Mouse (Mus musculus): ENCODE results near the gene Ybx2. TPM values are rescaled to one million over a fixed set of nuclear protein-coding genes. Genes with fewer than 3 reads are reported as not detected.
A peak's percentile ranks its signal among the peaks of the same experiment; 100 is the strongest.

Gene Ybx2
- total RNA-seq, 1 experiment from 2014 or later, result 27.3 TPM

DNA sequence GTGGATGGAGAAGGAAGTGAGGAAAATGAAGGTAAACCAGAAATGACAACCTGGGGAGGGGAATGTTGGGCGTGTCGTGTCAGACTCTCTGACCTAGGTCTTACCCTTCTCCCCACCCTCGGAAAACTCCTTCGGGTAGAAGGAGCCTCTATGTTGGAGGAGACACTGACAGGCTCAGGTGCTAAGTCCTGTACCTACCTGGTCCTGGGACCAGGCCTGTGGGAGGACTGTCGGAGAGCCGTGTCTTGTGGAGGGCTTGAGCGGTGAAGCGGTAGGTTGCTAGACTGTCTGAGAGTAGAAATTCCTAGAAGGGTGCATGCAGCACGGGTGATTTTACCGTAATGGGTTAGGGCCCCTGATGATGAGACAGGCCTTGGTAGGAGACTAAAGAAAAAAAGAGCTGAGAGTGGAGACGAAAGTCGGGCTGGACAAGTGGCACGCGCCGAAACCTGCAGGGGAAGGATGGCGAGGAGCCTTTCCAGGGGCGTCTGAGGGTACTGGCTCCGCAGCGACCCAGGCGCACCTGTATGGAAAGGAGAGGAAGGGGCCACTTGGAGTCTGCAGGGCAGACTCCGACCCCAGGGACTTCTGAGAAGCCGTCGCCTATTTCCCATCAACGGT, 29.2 kb downstream of the Ybx2 start, which contains the start of gene Cldn7:
Cldn7 (plus strand) TSS at position 130 of the 621 bp plus-strand sequence.
- DNase-seq, result no peak

DNA sequence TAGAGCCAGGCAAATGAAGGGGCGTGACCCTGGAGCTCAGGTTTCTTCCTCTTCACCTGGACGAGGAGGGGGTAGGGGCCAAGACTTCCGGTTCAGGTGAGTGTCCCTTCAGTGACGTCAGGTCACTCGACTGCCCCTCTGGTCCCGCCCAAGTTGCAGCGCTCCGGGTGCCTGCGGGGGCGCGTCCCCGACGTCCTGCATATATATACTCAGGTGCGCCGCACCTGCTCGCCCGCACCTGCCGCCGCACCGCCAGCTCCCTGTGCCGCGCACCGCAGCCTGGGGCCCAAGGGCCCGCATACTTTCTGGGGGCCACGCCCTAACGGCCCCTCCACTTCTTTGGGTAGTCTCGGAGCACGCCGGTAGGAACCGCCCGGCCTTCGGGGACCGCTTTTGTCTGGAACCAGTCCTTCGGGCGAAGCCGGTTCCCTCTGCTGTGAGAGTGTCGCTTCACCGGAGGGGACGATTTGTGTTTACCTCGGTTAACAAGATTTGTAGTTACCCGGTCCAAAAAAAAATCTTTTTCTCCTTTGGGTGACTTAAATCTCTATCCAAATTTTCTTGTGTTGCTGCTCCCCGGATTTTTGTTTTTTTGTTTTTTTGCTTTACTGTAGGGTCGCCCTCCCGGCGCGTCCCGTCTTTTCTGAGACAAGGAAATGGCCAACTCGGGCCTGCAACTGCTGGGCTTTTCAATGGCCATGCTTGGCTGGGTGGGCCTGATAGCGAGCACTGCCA, 29.8 kb downstream of the Ybx2 start:
- DNase-seq, result peak; percentile 19

DNA sequence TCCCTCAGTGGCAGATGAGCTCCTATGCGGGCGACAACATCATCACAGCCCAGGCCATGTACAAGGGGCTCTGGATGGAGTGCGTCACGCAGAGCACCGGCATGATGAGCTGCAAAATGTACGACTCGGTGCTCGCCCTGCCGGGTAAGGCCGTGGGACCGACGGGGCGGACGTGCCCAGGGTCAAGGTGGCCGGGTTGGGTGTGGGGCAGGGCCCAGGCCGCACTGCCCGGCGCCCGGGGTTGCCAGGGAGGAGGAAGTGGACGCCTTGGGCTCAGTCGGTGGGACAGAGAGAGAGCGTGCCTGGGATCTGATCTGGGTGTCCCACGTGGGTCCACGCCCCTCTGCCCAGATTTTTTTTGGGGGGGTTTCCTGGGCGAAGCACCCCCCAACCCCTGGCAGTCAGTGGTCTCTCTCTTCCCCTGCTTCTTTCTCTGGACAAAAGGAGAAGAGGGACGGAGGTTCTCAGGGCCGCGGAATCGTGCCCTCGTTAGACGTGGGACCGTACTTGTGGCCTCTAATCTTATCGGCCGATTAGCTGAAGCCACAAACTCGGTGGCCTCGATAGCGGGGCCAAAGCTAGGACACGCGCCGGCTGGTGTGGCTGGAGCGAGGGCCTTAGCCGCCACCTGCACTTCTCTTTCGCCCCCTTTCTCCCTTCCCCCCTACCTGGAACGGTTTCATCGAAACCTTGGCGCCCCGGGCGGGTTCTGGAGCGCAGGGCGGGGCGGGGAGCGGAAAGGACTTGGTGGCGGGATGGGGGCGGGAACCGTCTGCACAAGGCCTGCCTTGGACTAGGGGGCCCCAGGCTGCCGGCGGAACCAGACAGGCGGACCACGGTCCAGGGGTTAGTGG, 30.6 kb downstream of the Ybx2 start:
- peak; percentile 60 for DNase-seq

DNA sequence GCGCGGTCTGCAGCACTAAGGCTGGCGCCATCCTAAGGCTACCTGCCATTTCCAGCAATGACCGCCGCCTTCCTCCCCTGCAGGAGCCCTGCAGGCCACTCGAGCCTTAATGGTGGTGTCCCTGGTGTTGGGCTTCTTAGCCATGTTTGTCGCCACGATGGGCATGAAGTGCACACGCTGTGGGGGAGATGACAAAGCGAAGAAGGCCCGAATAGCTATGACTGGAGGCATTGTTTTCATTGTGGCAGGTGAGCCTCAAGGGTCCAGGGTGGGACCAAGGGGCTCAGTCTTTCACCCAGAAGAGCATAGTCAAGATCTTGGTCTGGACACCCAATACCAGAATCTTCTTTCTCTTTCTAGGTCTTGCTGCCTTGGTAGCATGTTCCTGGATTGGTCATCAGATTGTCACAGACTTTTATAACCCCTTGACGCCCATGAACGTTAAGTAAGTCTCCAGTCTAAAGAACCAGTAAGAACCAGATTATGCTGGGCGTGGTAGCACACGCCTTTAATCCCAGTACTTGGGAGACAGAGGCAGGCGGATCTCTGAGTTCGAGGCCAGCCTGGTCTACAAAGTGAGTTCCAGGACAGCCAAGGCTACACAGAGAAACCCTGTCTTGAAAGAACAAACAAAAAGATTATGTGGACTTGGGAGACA, 31.4 kb downstream of the Ybx2 start:
- DNase-seq, result no peak

DNA sequence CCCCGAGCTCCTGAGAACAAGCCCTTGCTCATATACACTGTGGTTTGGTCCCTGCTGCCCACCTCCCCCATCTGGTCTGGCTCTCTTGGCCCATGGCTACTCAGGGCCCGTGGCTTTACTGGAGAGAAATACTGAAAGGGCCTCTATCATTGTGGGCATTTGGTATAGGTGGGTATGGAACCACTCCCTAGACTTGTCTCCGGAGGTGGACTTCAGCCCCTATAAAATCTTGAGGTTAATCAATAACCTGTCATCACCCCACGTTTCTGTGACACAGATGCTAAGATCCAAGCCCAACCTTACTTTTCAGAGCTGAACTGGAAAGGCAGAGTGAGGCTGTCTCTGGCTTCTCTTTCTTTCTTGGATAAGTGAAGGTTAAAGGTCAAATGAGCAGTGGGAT, 33.2 kb downstream of the Ybx2 start:
- no peak for DNase-seq

DNA sequence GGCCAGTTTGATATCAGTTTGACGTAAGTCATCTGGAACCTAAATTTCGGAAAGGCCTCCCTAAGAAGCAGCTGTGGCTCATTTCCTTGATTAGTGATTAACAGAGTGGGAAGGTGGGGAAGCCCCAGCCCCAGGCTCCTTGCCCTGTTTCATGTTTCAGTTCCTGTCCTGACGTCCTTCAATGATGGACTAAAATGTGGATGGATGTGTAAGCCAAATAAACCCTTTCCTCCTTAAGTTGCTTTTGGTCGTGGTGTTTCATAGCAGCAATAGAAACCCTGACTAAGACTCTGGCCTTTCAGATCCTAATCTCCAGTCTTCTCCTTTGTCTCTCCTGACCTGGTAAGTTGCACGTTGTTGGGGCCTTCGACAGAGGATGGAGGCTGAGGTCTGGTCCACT, 34.6 kb downstream of the Ybx2 start:
- no peak for DNase-seq

DNA sequence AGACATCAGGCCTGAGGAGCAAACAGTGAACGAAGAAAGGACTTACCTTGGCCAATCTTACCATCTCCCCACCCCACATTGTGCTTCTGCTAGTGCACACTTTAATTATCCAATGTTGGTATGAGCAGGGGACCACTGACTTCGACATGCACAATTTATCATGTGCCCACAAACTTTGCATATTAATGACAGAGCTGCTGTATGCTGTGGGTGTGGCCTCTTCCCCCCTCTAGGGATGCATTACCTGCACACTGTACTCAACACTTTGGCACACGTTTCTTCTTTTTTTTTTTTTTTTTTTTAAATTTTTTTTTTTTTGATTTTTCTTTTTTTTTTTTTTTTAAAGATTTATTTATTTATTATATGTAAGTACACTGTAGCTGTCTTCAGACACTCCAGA, 35.2 kb downstream of the Ybx2 start:
- DNase-seq, result no peak

DNA sequence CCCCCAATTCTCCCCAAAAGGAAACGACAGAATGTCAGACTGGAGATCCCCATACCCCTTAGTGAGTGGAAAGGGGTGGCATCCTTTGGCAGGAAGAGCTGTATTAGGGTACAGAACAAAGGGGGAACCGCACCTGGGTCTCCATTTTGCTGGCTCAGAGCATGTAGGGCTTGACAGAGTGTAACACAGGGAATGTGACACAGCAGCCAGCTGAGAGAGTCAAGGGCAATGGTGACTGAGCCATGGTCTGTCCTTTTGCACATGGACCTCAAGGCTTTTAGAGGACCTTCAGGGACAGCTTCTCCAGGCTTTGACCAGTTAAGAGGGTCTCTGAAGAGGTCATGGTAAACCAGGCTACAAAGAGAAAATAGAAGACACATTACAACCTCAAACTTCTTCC, 39.3 kb downstream of the Ybx2 start:
- no peak for DNase-seq

DNA sequence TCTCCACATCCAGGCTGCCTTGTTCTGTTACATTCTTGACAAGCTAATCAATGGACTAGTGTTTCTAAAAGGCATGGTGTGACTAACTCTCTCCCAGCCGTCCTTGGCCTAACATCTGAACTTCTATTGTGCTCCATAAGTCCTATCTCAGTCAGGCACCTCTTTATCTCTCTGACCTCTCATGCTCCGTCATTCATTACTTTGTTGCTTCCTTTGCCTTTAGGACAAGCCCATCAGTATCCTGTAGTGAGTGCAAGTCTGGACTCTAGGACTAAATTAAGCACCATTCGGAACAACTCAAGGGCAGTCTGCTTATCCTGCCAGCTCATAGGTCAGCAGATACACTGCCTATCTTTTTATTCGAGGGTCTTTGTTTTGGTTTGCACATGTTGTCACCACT, 40.7 kb downstream of the Ybx2 start:
- DNase-seq, result no peak

DNA sequence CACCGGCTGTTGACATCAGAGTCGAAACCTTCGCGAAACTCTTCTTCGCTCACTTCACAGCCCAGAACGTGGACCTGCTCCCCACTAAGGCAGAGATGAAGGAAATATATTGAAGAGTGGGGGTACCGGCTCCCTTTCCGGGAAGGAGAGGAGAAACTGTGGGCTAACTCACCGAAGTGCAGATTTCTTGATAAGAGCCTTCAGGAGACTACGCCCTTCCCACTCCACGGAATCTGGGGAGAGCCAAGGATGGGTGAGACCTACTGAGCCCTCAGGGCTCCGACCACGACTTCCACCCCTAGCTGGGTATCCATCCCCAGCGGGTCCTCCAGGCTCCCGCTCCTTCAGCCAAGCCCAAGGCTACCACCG, 44.2 kb downstream of the Ybx2 start:
- no peak for DNase-seq

DNA sequence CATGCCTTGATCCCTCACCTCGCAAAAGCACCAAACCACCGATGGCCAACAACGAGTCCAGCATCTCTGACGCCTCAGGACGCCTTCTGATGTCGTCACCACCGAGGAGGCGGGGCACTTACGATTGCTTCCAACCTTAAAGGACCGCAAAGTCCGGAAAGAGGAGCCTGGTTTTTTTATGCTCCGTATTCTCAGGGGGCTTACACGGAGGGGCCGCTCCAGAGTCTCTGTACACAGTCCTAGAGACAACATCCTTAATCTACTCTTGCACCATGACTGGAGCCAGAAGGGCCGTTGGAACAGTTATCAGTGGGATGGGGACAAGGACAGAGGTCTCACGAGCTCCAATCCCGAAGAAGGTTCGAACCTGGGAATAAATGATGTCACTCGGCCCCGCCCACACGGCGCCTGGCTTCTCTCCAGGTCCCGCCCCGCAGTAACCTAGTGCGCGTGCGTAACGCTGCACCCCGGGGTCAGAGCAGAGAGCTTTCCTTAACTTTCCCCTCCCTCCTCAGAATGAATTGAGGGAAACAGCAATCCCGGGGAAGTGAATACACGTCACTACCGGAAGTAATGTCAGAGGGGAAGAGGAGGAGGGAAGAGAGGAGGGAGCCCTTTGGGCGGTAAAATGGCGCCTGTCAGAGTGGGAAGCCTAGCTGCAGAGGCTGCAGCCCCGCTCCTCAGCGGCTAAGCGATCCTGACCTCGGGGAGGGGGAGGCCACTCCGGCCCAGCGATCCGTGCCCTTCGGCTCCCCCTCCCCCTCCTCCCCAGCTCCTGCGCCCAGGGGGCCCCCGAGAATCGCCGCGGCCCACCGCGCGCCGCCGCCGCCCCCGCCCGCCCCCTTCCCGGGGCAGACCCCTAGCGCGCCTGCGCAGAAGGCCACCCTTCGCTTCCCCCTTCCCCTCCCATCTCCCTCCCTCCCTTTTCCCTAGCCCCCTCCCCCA, 44.9 kb downstream of the Ybx2 start:
- DNase-seq, result peak; percentile 97

DNA sequence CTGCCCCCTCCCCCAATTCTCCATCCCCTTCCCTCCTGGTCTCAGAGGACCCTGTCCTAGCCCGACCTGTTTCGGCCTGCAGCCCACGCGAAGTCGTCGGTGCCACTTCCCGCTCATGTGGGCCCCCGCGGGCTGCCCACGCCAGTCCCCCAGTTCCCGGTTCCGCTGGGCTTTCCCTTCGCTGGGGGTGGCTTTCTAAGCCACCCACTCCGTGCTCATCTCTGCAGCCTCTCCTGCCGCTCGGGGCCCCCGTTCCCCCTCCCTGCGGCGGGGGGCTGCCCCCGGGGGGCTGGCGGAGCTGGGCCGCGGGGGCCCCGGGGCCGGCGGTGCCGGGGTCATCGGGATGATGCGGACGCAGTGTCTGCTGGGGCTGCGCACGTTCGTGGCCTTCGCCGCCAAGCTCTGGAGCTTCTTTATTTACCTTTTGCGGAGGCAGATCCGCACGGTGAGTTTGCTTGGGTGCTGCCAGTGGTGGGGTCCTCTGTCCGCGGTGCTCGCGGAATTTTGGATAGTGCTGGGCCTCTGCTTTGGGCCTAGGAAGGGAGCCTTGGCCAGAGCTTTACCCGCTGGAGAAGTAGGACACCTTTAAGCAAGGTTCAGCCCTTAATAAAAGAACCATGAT, 45.7 kb downstream of the Ybx2 start, which contains the start of gene Ctdnep1:
Ctdnep1 (plus strand) TSS at position 16 of the 622 bp plus-strand sequence.
- DNase-seq, result peak; percentile 49

DNA sequence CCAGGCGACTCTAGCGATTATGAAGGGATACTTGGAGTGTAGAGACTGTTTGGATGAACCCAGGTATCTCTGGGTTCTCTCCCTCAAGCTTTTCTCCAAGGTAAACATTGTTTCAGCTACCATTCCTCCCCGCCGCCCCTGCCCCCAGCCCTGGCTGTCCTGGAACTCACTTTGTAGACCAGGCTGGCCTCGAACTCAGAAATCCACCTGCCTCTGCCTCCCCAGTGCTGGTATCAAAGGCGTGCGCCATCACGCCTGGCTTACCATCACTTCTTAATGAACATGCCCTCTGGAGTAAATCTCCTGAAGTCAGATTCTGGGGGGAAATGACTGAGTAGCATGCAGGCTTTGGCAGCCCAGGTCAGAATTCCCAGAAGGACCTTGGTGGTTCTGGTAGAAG, 46.6 kb downstream of the Ybx2 start, which contains the start of gene Elp5:
Elp5 (minus strand) TSS at position 293 of the 400 bp plus-strand sequence.
- no peak for DNase-seq

DNA sequence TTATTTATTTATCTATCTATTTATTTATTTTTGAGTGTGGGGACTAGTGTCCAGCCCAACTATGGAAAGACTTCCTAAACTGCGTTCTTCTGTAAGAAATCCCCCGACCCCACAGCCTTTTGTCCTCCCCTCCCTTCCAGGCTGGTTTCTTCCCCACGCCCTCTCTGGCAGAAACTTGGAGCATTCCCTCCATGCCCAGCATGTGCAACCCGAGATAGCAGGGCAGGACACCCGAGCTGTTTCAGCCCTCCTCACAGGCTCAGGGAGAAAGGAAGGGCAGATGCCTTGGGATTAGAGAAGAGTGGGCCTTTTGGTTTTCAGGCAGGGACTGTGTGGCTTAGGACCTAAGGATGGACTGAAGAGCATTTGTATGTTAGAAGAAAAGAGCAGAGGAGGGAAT, 47.3 kb downstream of the Ybx2 start:
- peak; percentile 61 for DNase-seq

DNA sequence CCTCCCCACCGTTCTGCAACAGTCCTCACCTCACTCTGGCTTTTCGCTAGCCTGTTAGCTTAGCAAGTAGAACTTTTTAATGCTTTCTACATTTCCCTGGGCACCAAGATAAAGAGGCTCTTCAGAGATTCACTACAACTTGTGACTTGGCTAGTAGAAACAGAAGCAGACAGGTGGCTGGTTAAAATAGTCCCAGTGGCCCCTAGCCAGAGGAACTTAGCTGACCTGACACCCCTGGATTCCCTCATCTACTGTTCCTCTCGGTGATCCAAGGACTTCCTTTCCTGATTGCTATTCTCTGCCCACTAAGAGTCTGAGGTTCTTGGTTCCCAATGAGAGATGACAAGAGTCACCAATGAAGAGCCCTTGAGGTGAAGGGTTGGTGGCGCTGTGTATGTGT, 47.8 kb downstream of the Ybx2 start:
- DNase-seq, result no peak

DNA sequence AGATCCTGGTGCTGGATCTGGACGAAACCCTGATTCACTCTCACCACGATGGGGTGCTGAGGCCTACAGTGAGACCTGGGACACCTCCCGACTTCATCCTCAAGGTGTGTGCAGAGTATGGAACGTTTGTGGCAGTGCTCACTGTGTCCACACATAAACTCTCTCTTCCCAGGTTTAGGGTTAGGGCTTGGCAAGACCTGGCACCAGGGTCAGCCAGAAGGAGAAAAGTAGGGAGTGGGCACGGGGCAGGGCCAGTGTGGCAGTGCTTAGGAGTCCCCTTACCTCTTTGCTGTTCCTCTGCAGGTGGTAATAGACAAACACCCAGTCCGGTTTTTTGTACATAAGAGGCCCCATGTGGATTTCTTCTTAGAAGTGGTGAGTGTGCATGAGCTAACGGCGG, 48.8 kb downstream of the Ybx2 start:
- no peak for DNase-seq

DNA sequence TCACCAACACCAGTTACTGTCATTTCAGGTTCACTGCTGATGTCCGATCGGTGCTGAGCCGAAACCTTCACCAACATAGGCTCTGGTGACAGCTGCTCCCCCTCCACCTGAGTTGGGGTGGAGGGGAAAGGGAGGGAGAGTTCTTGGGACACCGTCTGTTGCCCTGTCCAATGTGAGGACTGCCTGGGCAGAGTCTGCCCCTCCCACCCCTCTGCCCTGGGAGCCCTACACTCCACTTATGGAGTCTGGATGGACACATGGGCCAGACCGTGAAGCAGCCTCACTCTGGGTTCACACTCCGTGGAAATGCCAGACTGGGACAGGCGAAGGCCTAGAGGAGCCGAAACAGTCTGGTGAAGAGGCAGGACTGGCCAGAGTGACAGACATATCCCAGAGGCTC, 54.4 kb downstream of the Ybx2 start:
- DNase-seq, result peak; percentile 7

Measured in adrenal gland, postnatal 14 days (tissue).